Mouse (Mus musculus) hindbrain, embryonic 16.5 days (tissue): ENCODE results near the gene Nrg4. TPM values are rescaled to one million over a fixed set of nuclear protein-coding genes. Genes with fewer than 3 reads are reported as not detected.
"Not testable (repeated sequence)": the region's sequence is repeated elsewhere in the genome, so short reads cannot be mapped to it uniquely, and the experiment has no call there.

Source experiments
- ATAC-seq: fragments of 200-750 bp; cut with Nextera tagmentation; 2 replicates; pipeline ENCODE4 v1.8.0; 2017; ENCODE audit warnings: moderate TSS enrichment, moderate library complexity
- H3K27ac ChIP-seq: fragments of 300-500 bp; sonication (generic); 2 replicates; pipeline ENCODE4 v1.5.1; 2014; ENCODE audit warnings: low read depth, mild to moderate bottlenecking, control low read depth, low read length, moderate library complexity
- H3K27me3 ChIP-seq: fragments of 300-500 bp; sonication (generic); replicated peaks from 2 replicates; pipeline ENCODE4 v1.6.1; 2014; ENCODE audit warnings: low read length; ENCODE audit not compliant: control insufficient read depth, insufficient read depth
- H3K36me3 ChIP-seq: fragments of 300-500 bp; sonication (generic); 2 replicates; pipeline ENCODE4 v1.6.1; 2014; ENCODE audit warnings: mild to moderate bottlenecking, low read length, moderate library complexity, mixed read lengths; ENCODE audit not compliant: control insufficient read depth, insufficient read depth
- H3K4me1 ChIP-seq: fragments of 300-500 bp; sonication (generic); 2 replicates; pipeline ENCODE4 v1.6.1; 2014; ENCODE audit warnings: low read depth, low read length; ENCODE audit not compliant: control insufficient read depth, insufficient read depth
- H3K4me2 ChIP-seq: fragments of 300-500 bp; sonication (generic); 2 replicates; pipeline ENCODE4 v1.6.1; 2014; ENCODE audit warnings: mild to moderate bottlenecking, low read length, control low read depth, moderate library complexity
- H3K4me3 ChIP-seq: fragments of 300-500 bp; sonication (generic); 2 replicates; pipeline ENCODE4 v1.5.1; 2014; ENCODE audit warnings: mild to moderate bottlenecking, low read length, control low read depth, moderate library complexity
- H3K9ac ChIP-seq: fragments of 300-500 bp; sonication (generic); 2 replicates; pipeline ENCODE4 v1.6.1; 2014; ENCODE audit warnings: low read depth, mild to moderate bottlenecking, control low read depth, low read length, moderate library complexity
- H3K9me3 ChIP-seq: fragments of 300-500 bp; sonication (generic); 2 replicates; pipeline ENCODE4 v1.6.1; 2014; ENCODE audit warnings: mild to moderate bottlenecking, low read length, moderate library complexity; ENCODE audit not compliant: control insufficient read depth
- WGBS: fragments of 180-500 bp; shearing (Covaris S2); extraction: QIAGEN DNeasy Blood & Tissue Kit; methylation state at CpG from one replicate; pipeline ENCODE4 v1.1.7; 2014; 5-methylcytosine and 5-hydroxymethylcytosine counted together
- polyA plus RNA-seq: library from polyadenylated mRNA; unstranded; fragments of >200 nt; fragmentation: Nextera tagmentation; extraction: Ambion mirVana; gene quantifications from 2 replicates; pipeline ENCODE4 v1.2.1, GENCODE M21; 2015

The Nrg4 gene
- polyA plus RNA-seq, 1 experiment from 2014 or later, result 1.7 TPM

DNA sequence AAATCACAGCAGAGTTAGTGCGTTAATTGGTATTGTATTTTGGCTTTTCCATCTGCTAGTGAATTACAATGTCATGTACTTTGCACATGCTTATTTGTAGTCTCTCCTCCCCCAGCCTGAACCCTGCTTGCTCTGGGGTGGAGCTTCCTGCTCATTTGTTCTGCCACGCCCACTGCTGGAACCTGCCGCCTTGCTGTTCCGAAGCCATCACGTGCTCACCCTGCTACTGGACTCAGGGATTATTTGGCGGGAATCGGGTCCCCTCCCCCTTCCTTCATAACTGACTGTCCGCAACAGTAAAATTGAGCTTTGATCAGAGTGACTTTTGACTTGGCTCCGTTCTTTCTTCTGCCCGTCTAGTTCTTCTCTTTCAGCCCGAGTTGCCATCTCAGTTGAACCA, 93.6 kb downstream of the Nrg4 start:
- not testable (repeated sequence) for H3K4me2 ChIP-seq, H3K9me3 ChIP-seq, ATAC-seq, H3K9ac ChIP-seq, H3K4me3 ChIP-seq, H3K27ac ChIP-seq, H3K27me3 ChIP-seq, H3K36me3 ChIP-seq, H3K4me1 ChIP-seq
- WGBS, result 73% methylated on average over 11 of the region's 11 CpGs

GRCm38 (mm10) chr9:55232586-55232985, 94.1 kb downstream of the Nrg4 start:
- no peak for ATAC-seq
- Histone ChIP-seq H3K9ac (no peak overlapping the region), H3K4me1 (no peaks in the 10 kb centered on the region), H3K27ac (no peak overlapping the region), H3K4me2 (no peak overlapping the region), H3K27me3 (no peaks in the 10 kb centered on the region), H3K36me3 (no peaks in the 10 kb centered on the region), H3K9me3 (no peaks in the 10 kb centered on the region), H3K4me3 (no peak overlapping the region)
- WGBS, result 91% methylated on average over 7 of the region's 7 CpGs

DNA sequence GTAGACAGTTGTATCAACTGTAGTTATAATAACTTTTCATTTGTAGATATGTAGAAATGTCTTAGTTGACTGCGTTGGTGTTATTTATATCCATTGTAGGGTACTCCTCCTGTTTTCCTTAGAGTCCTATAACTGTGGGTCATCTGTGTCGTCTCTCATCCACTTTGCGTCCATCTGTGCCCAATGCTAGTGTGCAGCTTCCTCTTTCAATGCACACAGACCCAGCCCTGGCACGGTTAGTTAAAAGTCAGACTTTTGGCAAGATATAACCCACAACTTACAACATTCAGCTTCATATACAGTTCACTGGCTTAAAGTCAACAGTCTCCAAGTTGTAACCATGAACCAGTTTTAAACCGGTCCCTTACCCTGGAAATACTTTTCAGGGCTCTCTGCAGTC, 94.5 kb downstream of the Nrg4 start:
- Histone ChIP-seq H3K36me3 (no peaks in the 10 kb centered on the region), H3K9me3 (no peaks in the 10 kb centered on the region), H3K4me3 (no peak overlapping the region), H3K4me1 (no peaks in the 10 kb centered on the region), H3K27ac (no peak overlapping the region), H3K4me2 (no peak overlapping the region), H3K27me3 (no peaks in the 10 kb centered on the region), H3K9ac (no peak overlapping the region)
- WGBS, result 94% methylated on average over 5 of the region's 5 CpGs
- ATAC-seq, result no peak

DNA sequence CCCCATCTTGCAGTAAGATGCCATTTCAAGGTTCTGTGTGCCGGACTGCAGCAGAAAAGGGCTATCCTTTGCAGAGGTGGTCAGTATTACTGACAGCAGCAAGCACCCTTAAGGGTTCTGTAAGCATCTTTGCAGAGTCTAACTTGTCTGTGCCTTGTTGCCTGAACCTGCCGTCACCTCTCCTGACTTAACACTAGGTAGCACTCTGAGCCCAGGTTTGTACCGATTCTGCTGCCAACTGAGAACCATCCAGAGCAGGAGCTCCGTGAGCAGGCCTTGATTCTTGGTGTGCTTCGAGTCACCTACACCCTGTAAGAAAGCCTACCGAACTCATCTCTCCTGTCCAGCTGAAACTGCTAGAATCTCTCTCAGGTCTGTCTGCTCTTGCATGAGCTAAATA, 95.1 kb downstream of the Nrg4 start:
- ATAC-seq, result no peak
- no peak overlapping the region for H3K4me3 ChIP-seq
- no peaks in the 10 kb centered on the region for H3K4me1 ChIP-seq
- no peaks in the 10 kb centered on the region for H3K9me3 ChIP-seq
- no peak overlapping the region for H3K9ac ChIP-seq
- no peaks in the 10 kb centered on the region for H3K27me3 ChIP-seq
- H3K4me2 ChIP-seq, result no peak overlapping the region
- H3K27ac ChIP-seq, result no peak overlapping the region
- WGBS, result 77% methylated on average over 6 of the region's 6 CpGs
- no peaks in the 10 kb centered on the region for H3K36me3 ChIP-seq

GRCm38 (mm10) chr9:55229010-55229409, 97.6 kb downstream of the Nrg4 start:
- no peaks in the 10 kb centered on the region for H3K27me3 ChIP-seq
- 72% methylated on average over 10 of the region's 10 CpGs for WGBS
- no peaks in the 10 kb centered on the region for H3K4me1 ChIP-seq
- H3K9me3 ChIP-seq, result no peaks in the 10 kb centered on the region
- peaks cover 4% of the 10 kb centered on the region; the same call in 1 of the 2 replicates for H3K36me3 ChIP-seq
- no peak overlapping the region for H3K9ac ChIP-seq
- no peak overlapping the region for H3K27ac ChIP-seq
- no peak for ATAC-seq
- no peak overlapping the region for H3K4me3 ChIP-seq
- no peak overlapping the region for H3K4me2 ChIP-seq

DNA sequence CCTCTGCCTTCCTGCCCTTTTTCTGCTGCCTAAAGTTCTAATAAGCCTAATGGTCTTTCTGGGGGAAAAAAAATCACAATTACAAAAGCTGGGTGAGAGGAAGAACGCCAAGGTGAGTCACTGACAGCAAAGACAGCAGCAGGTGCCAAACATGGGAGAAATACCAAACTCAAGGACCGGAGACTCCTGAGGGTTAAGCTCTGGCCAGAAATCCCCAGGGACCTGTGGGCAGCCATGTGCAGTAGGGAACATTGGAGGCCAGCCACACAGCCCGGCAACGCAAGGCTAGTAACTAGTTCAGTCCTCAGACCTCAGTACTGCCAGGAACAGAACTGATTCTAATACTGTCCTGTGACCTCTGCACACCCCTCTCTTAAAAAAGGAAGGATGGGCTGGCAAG, 98.5 kb downstream of the Nrg4 start:
- Histone ChIP-seq H3K36me3 (peaks cover 10% of the 10 kb centered on the region; the same call in 1 of the 2 replicates), H3K4me3 (no peak overlapping the region), H3K9ac (no peak overlapping the region), H3K27me3 (no peaks in the 10 kb centered on the region), H3K27ac (no peak overlapping the region), H3K4me1 (no peaks in the 10 kb centered on the region), H3K9me3 (no peaks in the 10 kb centered on the region), H3K4me2 (no peak overlapping the region)
- WGBS, result 92% methylated on average over 4 of the region's 4 CpGs
- no peak for ATAC-seq

- WGBS, result 50% methylated on average over 3 of the region's 3 CpGs
- Histone ChIP-seq H3K9me3 (no peaks in the 10 kb centered on the region), H3K4me1 (no peaks in the 10 kb centered on the region), H3K27ac (no peak overlapping the region), H3K9ac (no peak overlapping the region), H3K4me3 (no peak overlapping the region), H3K27me3 (no peaks in the 10 kb centered on the region), H3K4me2 (no peak overlapping the region), H3K36me3 (peaks cover 22% of the 10 kb centered on the region)
- no peak for ATAC-seq
These were observed 100.4 kb downstream of the Nrg4 start for GRCm38 (mm10) chr9:55226251-55226650.

- H3K9me3 ChIP-seq, result no peaks in the 10 kb centered on the region
- H3K36me3 ChIP-seq, result peaks cover 29% of the 10 kb centered on the region
- H3K4me2 ChIP-seq, result no peak overlapping the region
- ATAC-seq, result no peak
- WGBS, result 91% methylated on average over 7 of the region's 7 CpGs
- no peaks in the 10 kb centered on the region for H3K4me1 ChIP-seq
- no peak overlapping the region for H3K27ac ChIP-seq
- no peak overlapping the region for H3K9ac ChIP-seq
- no peaks in the 10 kb centered on the region for H3K27me3 ChIP-seq
- no peak overlapping the region for H3K4me3 ChIP-seq
These were observed 101.4 kb downstream of the Nrg4 start for GRCm38 (mm10) chr9:55225165-55225737.

GRCm38 (mm10) chr9:55217381-55217780, 109.3 kb downstream of the Nrg4 start:
- Histone ChIP-seq H3K4me2 (no peak overlapping the region), H3K27ac (no peak overlapping the region), H3K36me3 (peaks cover 50% of the 10 kb centered on the region), H3K27me3 (no peaks in the 10 kb centered on the region), H3K9me3 (no peaks in the 10 kb centered on the region), H3K9ac (no peak overlapping the region), H3K4me1 (no peaks in the 10 kb centered on the region), H3K4me3 (no peak overlapping the region)
- ATAC-seq, result no peak
- 98% methylated on average over 3 of the region's 3 CpGs for WGBS

DNA sequence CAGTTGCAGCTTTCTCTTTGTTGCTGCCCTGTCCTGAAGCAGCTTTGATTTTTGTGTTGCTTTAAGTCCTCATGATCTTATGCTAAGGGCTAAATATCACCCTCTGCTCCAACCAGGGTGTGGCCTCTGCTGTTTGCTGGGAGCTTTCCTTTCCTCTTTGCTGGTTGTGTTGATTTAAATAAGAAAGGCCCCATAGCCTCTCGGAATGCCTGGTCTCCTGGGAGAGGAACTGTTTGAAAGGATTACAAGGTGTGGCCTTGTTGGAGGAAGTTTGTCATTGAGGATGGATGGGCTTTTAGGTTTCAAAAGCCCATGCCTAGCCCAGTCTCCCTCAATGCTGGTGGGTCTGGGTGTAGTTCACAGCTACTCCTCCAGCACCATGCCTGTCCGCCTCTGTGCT, 110.6 kb downstream of the Nrg4 start:
- Histone ChIP-seq H3K36me3 (peaks cover 42% of the 10 kb centered on the region), H3K27me3 (no peaks in the 10 kb centered on the region), H3K4me3 (no peak overlapping the region), H3K9me3 (no peaks in the 10 kb centered on the region), H3K9ac (no peak overlapping the region), H3K4me2 (no peak overlapping the region), H3K4me1 (peaks cover 3% of the 10 kb centered on the region), H3K27ac (no peak overlapping the region)
- WGBS, result 53% methylated on average over 2 of the region's 2 CpGs
- ATAC-seq, result no peak
